Mouse (Mus musculus): ENCODE results near the gene Map3k20.

DNA sequence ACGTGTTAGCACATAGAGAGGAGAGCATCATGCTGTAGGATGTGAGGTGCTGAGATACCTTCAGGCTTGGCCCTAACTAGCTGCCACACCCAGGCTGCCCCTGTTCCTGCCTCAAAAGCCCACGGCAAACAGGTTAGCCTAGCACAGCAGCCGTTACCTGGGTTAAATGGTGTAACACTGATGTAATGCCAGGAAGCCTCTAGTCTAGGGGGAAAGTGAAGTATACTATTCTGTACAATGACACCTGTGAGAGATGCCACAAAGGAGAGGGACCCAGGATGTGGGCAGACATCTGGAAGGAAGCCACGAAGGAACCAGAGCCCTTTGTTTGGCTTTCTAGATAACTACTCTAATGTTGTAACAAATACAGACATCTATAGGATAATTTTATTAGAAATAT is 126.8 kb downstream of the Map3k20 start:
- TF ChIP-seq POLR2A (IDR thresholded peaks at IDR 0.05; ENCODE audit: low read depth, low read length) (no peak), CTCF (IDR thresholded peaks at IDR 0.05; ENCODE audit: extremely low read depth, insufficient read length, insufficient replicate concordance, low read depth, low read length) (no peak)
